Mouse (Mus musculus) neural tube, embryonic 14.5 days (tissue): ENCODE measurements around the gene Sec14l3. TPM values are rescaled to one million over a fixed set of nuclear protein-coding genes. Genes with fewer than 3 reads are reported as not detected.

ENCODE experiments used
- ATAC-seq: fragments of 200-750 bp; cut with Nextera tagmentation; 2 replicates; pipeline ENCODE4 v1.8.0; 2017; ENCODE audit warnings: low read depth, mild to moderate bottlenecking, moderate TSS enrichment, moderate library complexity
- H3K27ac ChIP-seq: fragments of 300-500 bp; sonication (generic); 2 replicates; pipeline ENCODE4 v1.5.1; 2014; ENCODE audit warnings: low read depth, mild to moderate bottlenecking, control low read depth, low read length, moderate library complexity, mixed read lengths
- H3K27me3 ChIP-seq: fragments of 300-500 bp; sonication (generic); 2 replicates; pipeline ENCODE4 v1.6.1; 2014; ENCODE audit warnings: low read length; ENCODE audit not compliant: control insufficient read depth, insufficient read depth
- H3K36me3 ChIP-seq: fragments of 300-500 bp; sonication (generic); 2 replicates; pipeline ENCODE4 v1.6.1; 2014; ENCODE audit warnings: low read length, mixed read lengths; ENCODE audit not compliant: control insufficient read depth, insufficient read depth
- H3K4me1 ChIP-seq: fragments of 300-500 bp; sonication (generic); 2 replicates; pipeline ENCODE4 v1.6.1; 2014; ENCODE audit warnings: low read length; ENCODE audit not compliant: control insufficient read depth, insufficient read depth
- H3K4me2 ChIP-seq: fragments of 300-500 bp; sonication (generic); 2 replicates; pipeline ENCODE4 v1.6.1; 2014; ENCODE audit warnings: mild to moderate bottlenecking, low read depth, low read length, control low read depth
- H3K4me3 ChIP-seq: fragments of 300-500 bp; sonication (generic); 2 replicates; pipeline ENCODE4 v1.5.1; 2014; ENCODE audit warnings: low read depth, low read length, control low read depth, mixed read lengths
- H3K9ac ChIP-seq: fragments of 300-500 bp; sonication (generic); replicated peaks from 2 replicates; pipeline ENCODE4 v1.6.1; 2014; ENCODE audit warnings: low read depth, mild to moderate bottlenecking, control low read depth, low read length, mixed read lengths
- H3K9me3 ChIP-seq: fragments of 300-500 bp; sonication (generic); 2 replicates; pipeline ENCODE4 v1.6.1; 2016; ENCODE audit warnings: low read length; ENCODE audit not compliant: control insufficient read depth
- WGBS: fragments of 180-500 bp; shearing (Covaris S2); extraction: QIAGEN DNeasy Blood & Tissue Kit; methylation state at CpG from one replicate; pipeline ENCODE4 v1.1.7; 2014; 5-methylcytosine and 5-hydroxymethylcytosine counted together
- polyA plus RNA-seq: library from polyadenylated mRNA; unstranded; fragments of >200 nt; fragmentation: Nextera tagmentation; extraction: Ambion mirVana; gene quantifications from 2 replicates; pipeline ENCODE4 v1.2.1, GENCODE M21; 2014

The Sec14l3 gene
- polyA plus RNA-seq, 1 experiment from 2014 or later = 0.37 TPM

- Histone ChIP-seq H3K4me2 (peak overlapping the region; percentile 88), H3K27me3 (no peaks in the 10 kb centered on the region), H3K4me3 (peak overlapping the region; percentile 60), H3K9me3 (no peaks in the 10 kb centered on the region), H3K4me1 (peaks cover 6% of the 10 kb centered on the region; the same call in 1 of the 2 replicates), H3K9ac (no peak overlapping the region), H3K36me3 (no peaks in the 10 kb centered on the region), H3K27ac (no peak overlapping the region)
- WGBS = 26% methylated on average over 3 of the region's 3 CpGs
- ATAC-seq = peak; percentile 29
Measured at GRCm38 (mm10) chr11:4117372-4118071, 52.9 kb downstream of the Sec14l3 start.

- Histone ChIP-seq H3K27me3 (no peaks in the 10 kb centered on the region), H3K36me3 (no peaks in the 10 kb centered on the region), H3K4me2 (peak overlapping the region; percentile 88), H3K27ac (peak overlapping the region; percentile 30; the same call in 1 of the 2 replicates), H3K4me1 (peaks cover 6% of the 10 kb centered on the region; the same call in 1 of the 2 replicates), H3K4me3 (peak overlapping the region; percentile 60), H3K9ac (peak overlapping the region; percentile 68), H3K9me3 (no peaks in the 10 kb centered on the region)
- ATAC-seq = peak; percentile 62
- WGBS = 3% methylated on average over 41 of the region's 41 CpGs
Measured at GRCm38 (mm10) chr11:4118081-4118921, 53.7 kb downstream of the Sec14l3 start.

- 77% methylated on average over 5 of the region's 5 CpGs for WGBS
- H3K4me3 ChIP-seq = no peak overlapping the region
- H3K4me1 ChIP-seq = peaks cover 6% of the 10 kb centered on the region; the same call in 1 of the 2 replicates
- no peak overlapping the region for H3K27ac ChIP-seq
- no peak for ATAC-seq
- H3K9me3 ChIP-seq = no peaks in the 10 kb centered on the region
- no peaks in the 10 kb centered on the region for H3K27me3 ChIP-seq
- no peak overlapping the region for H3K4me2 ChIP-seq
- no peak overlapping the region for H3K9ac ChIP-seq
- H3K36me3 ChIP-seq = no peaks in the 10 kb centered on the region
Measured at GRCm38 (mm10) chr11:4119635-4120034, 55.0 kb downstream of the Sec14l3 start.

- peaks cover 5% of the 10 kb centered on the region; the same call in 1 of the 2 replicates for H3K4me1 ChIP-seq
- no peak overlapping the region for H3K27ac ChIP-seq
- H3K9me3 ChIP-seq = no peaks in the 10 kb centered on the region
- H3K9ac ChIP-seq = no peak overlapping the region
- no peak for ATAC-seq
- 75% methylated on average over 3 of the region's 3 CpGs for WGBS
- no peak overlapping the region for H3K4me3 ChIP-seq
- H3K4me2 ChIP-seq = no peak overlapping the region
- H3K36me3 ChIP-seq = no peaks in the 10 kb centered on the region
- no peaks in the 10 kb centered on the region for H3K27me3 ChIP-seq
Measured at GRCm38 (mm10) chr11:4121691-4122090, 57.0 kb downstream of the Sec14l3 start.

GRCm38 (mm10) chr11:4122226-4122625 lies 57.6 kb downstream of the Sec14l3 start:
- Histone ChIP-seq H3K4me1 (peaks cover 2% of the 10 kb centered on the region; the same call in 1 of the 2 replicates), H3K9me3 (no peaks in the 10 kb centered on the region), H3K27me3 (no peaks in the 10 kb centered on the region), H3K4me3 (no peak overlapping the region), H3K27ac (no peak overlapping the region), H3K9ac (no peak overlapping the region), H3K4me2 (no peak overlapping the region), H3K36me3 (no peaks in the 10 kb centered on the region)
- WGBS = 80% methylated on average over 5 of the region's 5 CpGs
- ATAC-seq = no peak

- Histone ChIP-seq H3K4me3 (no peak within 1 kb of the TSS), H3K9me3 (no peaks in the 10 kb centered on the region), H3K27me3 (no peaks in the 10 kb centered on the region), H3K9ac (no peak within 1 kb of the TSS), H3K4me2 (no peak within 1 kb of the TSS), H3K36me3 (no peaks in the 10 kb centered on the region), H3K4me1 (no peaks in the 10 kb centered on the region), H3K27ac (no peak within 1 kb of the TSS)
- WGBS = 86% methylated on average over 10 of the region's 10 CpGs
- no peak for ATAC-seq
Measured at GRCm38 (mm10) chr11:4122742-4123579, 58.3 kb downstream of the Sec14l3 start, which contains the start of gene Sec14l2. TSS of gene Sec14l2 (minus strand) at chr11:4123415.

GRCm38 (mm10) chr11:4123922-4124321 lies 59.3 kb downstream of the Sec14l3 start:
- no peak for ATAC-seq
- H3K36me3 ChIP-seq = no peaks in the 10 kb centered on the region
- no peaks in the 10 kb centered on the region for H3K27me3 ChIP-seq
- H3K4me2 ChIP-seq = no peak overlapping the region
- no peak overlapping the region for H3K27ac ChIP-seq
- no peak overlapping the region for H3K4me3 ChIP-seq
- no peaks in the 10 kb centered on the region for H3K4me1 ChIP-seq
- no peak overlapping the region for H3K9ac ChIP-seq
- no peaks in the 10 kb centered on the region for H3K9me3 ChIP-seq
- 62% methylated on average over 5 of the region's 5 CpGs for whole genome bisulfite sequencing

GRCm38 (mm10) chr11:4127059-4127458 lies 62.4 kb downstream of the Sec14l3 start:
- 86% methylated on average over 1 of the region's 1 CpGs for WGBS
- no peak overlapping the region for H3K27ac ChIP-seq
- no peak overlapping the region for H3K4me3 ChIP-seq
- no peaks in the 10 kb centered on the region for H3K36me3 ChIP-seq
- H3K4me1 ChIP-seq = no peaks in the 10 kb centered on the region
- H3K27me3 ChIP-seq = no peaks in the 10 kb centered on the region
- no peak for ATAC-seq
- H3K9me3 ChIP-seq = no peaks in the 10 kb centered on the region
- H3K9ac ChIP-seq = no peak overlapping the region
- H3K4me2 ChIP-seq = no peak overlapping the region
